Mouse (Mus musculus): ENCODE data around the gene Slc44a2. TPM values are rescaled to one million over a fixed set of nuclear protein-coding genes. Genes with fewer than 3 reads are reported as not detected.
"Not testable (repeated sequence)": the region's sequence is repeated elsewhere in the genome, so short reads cannot be mapped to it uniquely, and the experiment has no call there.

Slc44a2 gene
- polyA plus RNA-seq, 1 experiment = 505 TPM

DNA sequence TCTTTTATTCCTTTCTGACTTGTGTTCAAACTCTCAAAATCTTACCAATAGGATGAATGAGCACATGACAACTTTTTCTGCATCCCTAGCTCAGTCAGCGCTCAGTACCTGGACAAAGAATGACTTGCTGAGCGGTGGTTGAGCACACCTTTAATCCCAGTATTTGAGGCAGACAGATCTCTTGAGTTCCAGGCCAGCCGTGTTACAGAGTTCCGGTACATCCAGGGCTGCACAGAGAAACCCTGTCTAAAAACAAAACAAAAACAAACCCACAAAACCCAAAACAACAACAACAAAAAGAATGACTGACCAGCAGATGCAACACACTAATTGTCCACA, 249 bp upstream of the Slc44a2 start:
- Histone ChIP-seq H3K4me3 (ENCODE audit: control insufficient read depth, insufficient read depth, low read length) (peak overlapping the region; percentile 75), H3K27ac (ENCODE audit: control insufficient read depth, insufficient read depth, low read length) (no peak overlapping the region), H3K36me3 (ENCODE audit: control insufficient read depth, insufficient read depth, low read length) (no peaks in the 10 kb centered on the region), H3K4me1 (replicated peaks; ENCODE audit: control insufficient read depth, insufficient read depth, low read length) (peaks cover 50% of the 10 kb centered on the region), H3K27me3 (ENCODE audit: control insufficient read depth, insufficient read depth, low read length) (no peaks in the 10 kb centered on the region)
- DNase-seq = no peak
- TF ChIP-seq POLR2A (IDR thresholded peaks at IDR 0.05; ENCODE audit: control insufficient read depth, extremely low read depth, insufficient read depth, low read length, poor library complexity) = no peak
- 12% methylated on average over 4 of the region's 4 CpGs for WGBS

DNA sequence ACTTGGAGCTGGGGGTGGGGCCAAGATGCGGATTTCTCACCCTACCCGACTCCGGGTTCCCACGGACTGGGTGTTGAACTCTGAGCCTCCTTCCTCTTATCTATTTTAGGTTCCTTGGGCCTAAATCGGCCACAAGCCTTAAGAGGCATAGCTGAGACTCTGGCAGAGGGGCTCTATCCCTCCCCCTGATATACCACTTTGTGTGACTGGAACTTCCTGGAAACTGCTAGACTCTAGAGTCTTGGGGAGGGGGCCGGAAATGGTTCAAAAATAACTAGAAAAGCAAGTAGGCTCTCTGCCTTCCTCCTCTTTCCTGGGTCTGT, 976 bp downstream of the Slc44a2 start:
- TF ChIP-seq CTCF (IDR thresholded peaks at IDR 0.05; ENCODE audit: borderline replicate concordance, control insufficient read depth, extremely low read depth, insufficient read depth, low read length, poor library complexity) = no peak
- TF ChIP-seq POLR2A (IDR thresholded peaks at IDR 0.05; ENCODE audit: control insufficient read depth, extremely low read depth, insufficient read depth, low read length, poor library complexity) = 0 out of 2 replicates have a peak, but pooled peaks have one; percentile 24
- Histone ChIP-seq H3K27me3 (ENCODE audit: control insufficient read depth, insufficient read depth, low read length) (no peaks in the 10 kb centered on the region), H3K36me3 (ENCODE audit: control insufficient read depth, insufficient read depth, low read length) (no peaks in the 10 kb centered on the region), H3K4me1 (replicated peaks; ENCODE audit: control insufficient read depth, insufficient read depth, low read length) (peaks cover 48% of the 10 kb centered on the region), H3K4me3 (ENCODE audit: control insufficient read depth, insufficient read depth, low read length) (peak overlapping the region; percentile 75), H3K27ac (ENCODE audit: control insufficient read depth, insufficient read depth, low read length) (peak overlapping the region; percentile 97)
- peak; percentile 80 for DNase-seq
- WGBS = under 1% methylated on average over 6 of the region's 6 CpGs

DNA sequence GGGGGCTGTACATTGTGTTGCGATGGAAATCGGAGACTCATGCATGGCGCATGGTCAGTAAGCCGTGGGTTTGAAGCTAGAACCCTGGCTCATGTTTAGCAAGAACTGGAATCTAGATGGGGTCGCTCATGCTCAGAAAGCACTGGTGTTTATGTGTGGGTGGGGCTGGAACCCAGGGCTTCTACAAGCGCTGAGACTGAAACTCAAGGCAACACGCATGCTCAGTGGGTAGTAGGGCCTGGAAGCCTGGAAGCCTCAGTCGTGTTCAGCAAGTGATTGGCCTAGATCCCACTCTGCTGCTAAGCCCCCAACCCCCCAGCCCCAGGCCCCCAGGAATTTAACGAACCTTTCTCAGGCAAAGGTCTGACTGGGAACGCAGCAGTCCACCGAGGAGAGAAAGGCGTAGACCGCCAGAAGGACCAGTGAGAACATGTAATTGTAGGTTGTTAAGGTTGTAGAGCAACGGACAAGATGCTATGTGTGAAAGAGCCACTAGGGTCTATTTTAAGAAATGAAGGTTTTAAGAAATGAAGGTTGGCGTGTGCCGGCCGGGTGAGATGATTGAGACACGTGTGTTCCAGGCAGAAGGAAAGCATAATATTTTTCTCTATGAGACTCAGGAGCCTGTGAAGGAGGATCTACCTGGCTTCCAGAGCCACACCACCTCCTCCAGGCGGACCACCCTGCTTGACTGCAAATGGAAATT, 1.9 kb downstream of the Slc44a2 start:
- peaks cover 49% of the 10 kb centered on the region for H3K4me1 ChIP-seq (replicated peaks; ENCODE audit: control insufficient read depth, insufficient read depth, low read length)
- TF ChIP-seq POLR2A (IDR thresholded peaks at IDR 0.05; ENCODE audit: control insufficient read depth, extremely low read depth, insufficient read depth, low read length, poor library complexity) = no peak
- no peak for TF ChIP-seq CTCF (IDR thresholded peaks at IDR 0.05; ENCODE audit: borderline replicate concordance, control insufficient read depth, extremely low read depth, insufficient read depth, low read length, poor library complexity)
- H3K4me3 ChIP-seq (ENCODE audit: control insufficient read depth, insufficient read depth, low read length) = peak overlapping the region; percentile 75
- no peaks in the 10 kb centered on the region for H3K36me3 ChIP-seq (ENCODE audit: control insufficient read depth, insufficient read depth, low read length)
- H3K27ac ChIP-seq (ENCODE audit: control insufficient read depth, insufficient read depth, low read length) = peak overlapping the region; percentile 97
- peak; percentile 73 for DNase-seq
- H3K27me3 ChIP-seq (ENCODE audit: control insufficient read depth, insufficient read depth, low read length) = no peaks in the 10 kb centered on the region
- WGBS = 16% methylated on average over 19 of the region's 19 CpGs

DNA sequence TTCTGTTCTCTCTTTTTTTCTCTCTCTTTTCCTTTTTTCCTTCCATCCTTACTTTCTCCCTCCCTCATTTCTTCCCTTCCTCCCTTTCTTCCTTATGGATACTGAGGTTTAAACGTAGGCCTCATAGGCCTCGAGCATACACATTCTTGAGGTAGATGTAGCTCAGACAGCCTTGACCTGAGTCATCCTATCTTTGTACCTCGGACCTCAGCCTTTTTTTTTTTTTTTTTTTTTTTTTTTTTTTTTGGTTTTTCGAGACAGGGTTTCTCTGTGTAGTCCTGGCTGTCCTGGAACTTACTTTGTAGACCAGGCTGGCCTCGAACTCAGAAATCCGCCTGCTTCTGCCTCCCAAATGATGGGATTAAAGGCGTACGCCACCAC, 2.4 kb downstream of the Slc44a2 start:
- Histone ChIP-seq H3K4me3 (ENCODE audit: control insufficient read depth, insufficient read depth, low read length) (peak overlapping the region; percentile 16), H3K4me1 (replicated peaks; ENCODE audit: control insufficient read depth, insufficient read depth, low read length) (peaks cover 52% of the 10 kb centered on the region), H3K27ac (ENCODE audit: control insufficient read depth, insufficient read depth, low read length) (peak overlapping the region; percentile 97)
- WGBS = 56% methylated on average over 8 of the region's 8 CpGs
- H3K27me3 ChIP-seq (ENCODE audit: control insufficient read depth, insufficient read depth, low read length); H3K36me3 ChIP-seq (ENCODE audit: control insufficient read depth, insufficient read depth, low read length); DNase-seq: not testable (repeated sequence)

DNA sequence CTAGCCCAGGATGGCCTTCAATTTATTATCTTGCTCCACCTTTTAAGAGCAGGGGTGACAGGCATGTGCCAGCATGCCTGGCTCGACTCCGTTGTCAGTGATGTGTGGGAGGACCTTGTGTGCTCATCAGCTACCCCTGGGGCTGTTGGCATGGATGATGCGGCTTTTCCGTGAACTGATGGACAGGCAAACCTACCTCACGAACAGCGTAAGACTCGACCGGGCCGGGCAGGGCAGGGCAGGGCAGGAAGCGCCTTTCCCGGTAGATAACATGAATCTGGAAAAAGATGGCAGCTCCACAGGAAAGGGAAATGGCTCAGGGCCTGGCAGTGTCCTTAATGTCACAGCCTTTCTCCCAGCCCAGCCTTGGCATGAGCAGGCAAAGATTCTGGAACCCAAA, 3.8 kb downstream of the Slc44a2 start:
- H3K36me3 ChIP-seq (ENCODE audit: control insufficient read depth, insufficient read depth, low read length) = no peaks in the 10 kb centered on the region
- no peak overlapping the region for H3K27ac ChIP-seq (ENCODE audit: control insufficient read depth, insufficient read depth, low read length)
- peaks cover 54% of the 10 kb centered on the region for H3K4me1 ChIP-seq (replicated peaks; ENCODE audit: control insufficient read depth, insufficient read depth, low read length)
- H3K27me3 ChIP-seq (ENCODE audit: control insufficient read depth, insufficient read depth, low read length) = no peaks in the 10 kb centered on the region
- no peak overlapping the region for H3K4me3 ChIP-seq (ENCODE audit: control insufficient read depth, insufficient read depth, low read length)
- 92% methylated on average over 11 of the region's 11 CpGs for WGBS
- TF ChIP-seq POLR2A (IDR thresholded peaks at IDR 0.05; ENCODE audit: control insufficient read depth, extremely low read depth, insufficient read depth, low read length, poor library complexity) = no peak
- TF ChIP-seq CTCF (IDR thresholded peaks at IDR 0.05; ENCODE audit: borderline replicate concordance, control insufficient read depth, extremely low read depth, insufficient read depth, low read length, poor library complexity) = no peak
- DNase-seq = no peak

DNA sequence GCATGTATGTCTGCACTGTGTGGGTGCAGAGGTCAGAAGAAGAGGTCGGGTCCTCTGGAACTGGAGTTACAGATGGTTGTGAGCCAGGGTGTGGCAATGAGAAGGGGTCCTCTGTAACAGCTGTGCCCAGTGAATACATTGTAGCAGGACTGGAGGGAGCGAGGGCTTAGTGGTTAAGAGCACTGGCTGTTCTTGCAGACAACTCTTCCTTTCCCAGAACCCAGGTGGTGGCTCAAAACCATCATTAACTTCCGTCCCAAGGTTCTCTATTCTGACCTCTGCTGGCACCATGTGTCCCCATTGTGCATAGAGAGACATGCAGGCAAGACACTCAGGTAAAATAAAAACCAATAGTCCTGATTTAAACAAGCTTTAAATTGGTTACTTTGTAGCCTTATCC, 7.1 kb downstream of the Slc44a2 start:
- Histone ChIP-seq H3K36me3 (ENCODE audit: control insufficient read depth, insufficient read depth, low read length) (no peaks in the 10 kb centered on the region), H3K27ac (ENCODE audit: control insufficient read depth, insufficient read depth, low read length) (peak overlapping the region; percentile 99), H3K4me1 (replicated peaks; ENCODE audit: control insufficient read depth, insufficient read depth, low read length) (peaks cover 80% of the 10 kb centered on the region), H3K4me3 (ENCODE audit: control insufficient read depth, insufficient read depth, low read length) (no peak overlapping the region), H3K27me3 (ENCODE audit: control insufficient read depth, insufficient read depth, low read length) (no peaks in the 10 kb centered on the region)
- 4% methylated on average over 3 of the region's 3 CpGs for WGBS
- no peak for TF ChIP-seq CTCF (IDR thresholded peaks at IDR 0.05; ENCODE audit: borderline replicate concordance, control insufficient read depth, extremely low read depth, insufficient read depth, low read length, poor library complexity)
- peak; percentile 44 for DNase-seq

DNA sequence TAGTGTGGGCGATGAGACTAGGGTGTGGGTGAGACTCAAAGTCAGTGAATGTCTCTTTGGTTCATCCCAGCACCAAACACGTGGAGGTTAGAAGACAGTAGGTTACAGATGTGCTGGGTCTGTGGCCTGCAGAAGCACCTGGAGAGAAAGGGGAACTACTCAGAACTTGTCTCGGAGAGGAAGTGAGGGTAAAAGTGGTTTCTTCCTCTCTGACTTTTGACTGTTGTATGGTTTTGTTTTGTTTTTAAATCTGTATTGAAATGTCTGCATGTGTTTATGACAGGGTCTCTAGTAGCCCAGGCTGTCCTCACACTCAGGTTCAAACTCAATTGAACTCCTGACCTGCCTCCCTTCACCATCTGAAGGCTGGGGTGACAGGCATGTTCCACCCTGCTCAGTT, 7.5 kb downstream of the Slc44a2 start:
- H3K36me3 ChIP-seq (ENCODE audit: control insufficient read depth, insufficient read depth, low read length) = no peaks in the 10 kb centered on the region
- H3K27ac ChIP-seq (ENCODE audit: control insufficient read depth, insufficient read depth, low read length) = peak overlapping the region; percentile 100
- TF ChIP-seq CTCF (IDR thresholded peaks at IDR 0.05; ENCODE audit: borderline replicate concordance, control insufficient read depth, extremely low read depth, insufficient read depth, low read length, poor library complexity) (no peak), POLR2A (IDR thresholded peaks at IDR 0.05; ENCODE audit: control insufficient read depth, extremely low read depth, insufficient read depth, low read length, poor library complexity) (no peak)
- H3K4me3 ChIP-seq (ENCODE audit: control insufficient read depth, insufficient read depth, low read length) = peak overlapping the region; percentile 27
- WGBS = 3% methylated on average over 3 of the region's 3 CpGs
- peaks cover 82% of the 10 kb centered on the region for H3K4me1 ChIP-seq (replicated peaks; ENCODE audit: control insufficient read depth, insufficient read depth, low read length)
- peak; percentile 72 for DNase-seq
- H3K27me3 ChIP-seq (ENCODE audit: control insufficient read depth, insufficient read depth, low read length) = no peaks in the 10 kb centered on the region

Measured in thymus, adult 2 months (tissue).